Mouse (Mus musculus) testis, adult 2 months (tissue): ENCODE measurements around the gene Grin3b. TPM values are rescaled to one million over a fixed set of nuclear protein-coding genes. Genes with fewer than 3 reads are reported as not detected.

Experiments used
- H3K27ac ChIP-seq: fragments of 200-500 bp; 2 replicates; pipeline ENCODE4 v1.5.1; 2012; ENCODE audit warnings: low read depth, low read length; ENCODE audit not compliant: control insufficient read depth, insufficient read depth
- H3K27me3 ChIP-seq: fragments of 200-500 bp; 2 replicates; pipeline ENCODE4 v1.6.1; 2012; ENCODE audit warnings: mild to moderate bottlenecking, low read length, moderate library complexity; ENCODE audit not compliant: control insufficient read depth, insufficient read depth
- H3K36me3 ChIP-seq: fragments of 200-500 bp; 2 replicates; pipeline ENCODE4 v1.6.1; 2012; ENCODE audit warnings: mild to moderate bottlenecking, low read length; ENCODE audit not compliant: control insufficient read depth, insufficient read depth
- H3K4me1 ChIP-seq: fragments of 200-500 bp; 2 replicates; pipeline ENCODE4 v1.6.1; 2012; ENCODE audit warnings: low read length; ENCODE audit not compliant: control insufficient read depth, insufficient read depth
- H3K4me3 ChIP-seq: fragments of 200-500 bp; 2 replicates; pipeline ENCODE4 v1.5.1; 2012; ENCODE audit warnings: low read depth, mild to moderate bottlenecking, low read length, moderate library complexity, mixed read lengths; ENCODE audit not compliant: control insufficient read depth
- CTCF ChIP-seq: fragments of 200-500 bp; IDR thresholded peaks from 2 replicates; pipeline ENCODE4 v1.5.1; 2012; ENCODE audit warnings: low read depth, mild to moderate bottlenecking, inconsistent platforms, low read length, moderate library complexity; ENCODE audit not compliant: control insufficient read depth, insufficient read depth, insufficient replicate concordance
- POLR2A ChIP-seq: fragments of 200-500 bp; IDR thresholded peaks from 2 replicates; pipeline ENCODE4 v1.6.1; 2012; ENCODE audit warnings: low read depth, mild to moderate bottlenecking, inconsistent platforms, low read length, moderate library complexity; ENCODE audit not compliant: control insufficient read depth
- polyA plus RNA-seq: library from polyadenylated mRNA; depleted of rRNA; stranded (reverse); fragments of >200 nt; gene quantifications from 2 replicates; pipeline ENCODE4 v1.2.3, GENCODE M21; 2012

Gene Grin3b
- polyA plus RNA-seq, 1 experiment, result 17.4 TPM

- Histone ChIP-seq H3K27ac (no peak overlapping the region), H3K36me3 (no peaks in the 10 kb centered on the region), H3K27me3 (no peaks in the 10 kb centered on the region; the same call in 1 of the 2 replicates), H3K4me3 (no peak overlapping the region), H3K4me1 (peaks cover 24% of the 10 kb centered on the region)
- peak; percentile 85 for TF ChIP-seq CTCF
- no peak for TF ChIP-seq POLR2A
These were observed 21.0 kb downstream of the Grin3b start for GRCm38 (mm10) chr10:79991548-79991947.

- Histone ChIP-seq H3K4me1 (peaks cover 26% of the 10 kb centered on the region), H3K36me3 (no peaks in the 10 kb centered on the region), H3K27ac (no peak overlapping the region), H3K27me3 (no peaks in the 10 kb centered on the region), H3K4me3 (no peak overlapping the region)
- TF ChIP-seq CTCF (no peak), POLR2A (no peak)
These were observed 24.0 kb downstream of the Grin3b start for GRCm38 (mm10) chr10:79994397-79995115.

GRCm38 (mm10) chr10:79995636-79996035, 25.1 kb downstream of the Grin3b start:
- H3K27me3 ChIP-seq, result no peaks in the 10 kb centered on the region
- no peak for TF ChIP-seq CTCF
- TF ChIP-seq POLR2A, result no peak
- no peaks in the 10 kb centered on the region for H3K36me3 ChIP-seq
- H3K27ac ChIP-seq, result no peak overlapping the region
- peaks cover 26% of the 10 kb centered on the region for H3K4me1 ChIP-seq
- no peak overlapping the region for H3K4me3 ChIP-seq

- TF ChIP-seq POLR2A (no peak), CTCF (0 out of 2 replicates have a peak, but pooled peaks have one; percentile 9)
- no peaks in the 10 kb centered on the region for H3K27me3 ChIP-seq
- peaks cover 26% of the 10 kb centered on the region for H3K4me1 ChIP-seq
- H3K27ac ChIP-seq, result no peak within 1 kb of the TSS
- H3K4me3 ChIP-seq, result peak within 1 kb of the TSS; percentile 91
- no peaks in the 10 kb centered on the region for H3K36me3 ChIP-seq
These were observed 25.9 kb downstream of the Grin3b start, which contains the start of gene Abca7 for GRCm38 (mm10) chr10:79996272-79997033. Abca7 (plus strand) TSS chr10:79996494.

GRCm38 (mm10) chr10:79997034-79997760, 26.7 kb downstream of the Grin3b start:
- H3K27ac ChIP-seq, result no peak overlapping the region
- TF ChIP-seq CTCF, result no peak
- TF ChIP-seq POLR2A, result no peak
- H3K36me3 ChIP-seq, result no peaks in the 10 kb centered on the region
- no peaks in the 10 kb centered on the region for H3K27me3 ChIP-seq
- peak overlapping the region; percentile 91 for H3K4me3 ChIP-seq
- H3K4me1 ChIP-seq, result peaks cover 26% of the 10 kb centered on the region

- H3K27ac ChIP-seq, result no peak overlapping the region
- H3K27me3 ChIP-seq, result no peaks in the 10 kb centered on the region
These were observed 27.3 kb downstream of the Grin3b start for GRCm38 (mm10) chr10:79997819-79998218.

GRCm38 (mm10) chr10:80001945-80002344, 31.4 kb downstream of the Grin3b start:
- H3K27me3 ChIP-seq, result no peaks in the 10 kb centered on the region
- H3K4me3 ChIP-seq, result no peak overlapping the region
- peaks cover 21% of the 10 kb centered on the region for H3K4me1 ChIP-seq
- no peaks in the 10 kb centered on the region for H3K36me3 ChIP-seq
- TF ChIP-seq CTCF, result no peak
- no peak for TF ChIP-seq POLR2A
- no peak overlapping the region for H3K27ac ChIP-seq

More at GRCm38 (mm10) chr10:79997819-79998218, 27.3 kb downstream of the Grin3b start:
- TF ChIP-seq CTCF (no peak), POLR2A (no peak)
- Histone ChIP-seq H3K4me1 (peaks cover 26% of the 10 kb centered on the region), H3K4me3 (peak overlapping the region; percentile 48), H3K36me3 (no peaks in the 10 kb centered on the region)
